Mouse (Mus musculus) liver, postnatal 0 days (tissue): ENCODE data around the gene Clybl. TPM values are rescaled to one million over a fixed set of nuclear protein-coding genes. Genes with fewer than 3 reads are reported as not detected.

Experiments used
- ATAC-seq: fragments of 200-750 bp; cut with Nextera tagmentation; 2 replicates; pipeline ENCODE4 v1.8.0; 2017; ENCODE audit warnings: mild to moderate bottlenecking, moderate library complexity
- DNase-seq: peaks from one replicate; pipeline ENCODE4 v3.0.0-alpha.2; 2016
- H3K27ac ChIP-seq: fragments of 300-500 bp; sonication (generic); 2 replicates; pipeline ENCODE4 v1.5.1; 2014; ENCODE audit warnings: antibody characterized with exemption, moderate library complexity, mild to moderate bottlenecking, low read depth
- H3K27me3 ChIP-seq: fragments of 300-500 bp; sonication (generic); 2 replicates; pipeline ENCODE4 v1.6.1; 2014; ENCODE audit warnings: low read length, control low read depth, mixed read lengths; ENCODE audit not compliant: insufficient read depth
- H3K36me3 ChIP-seq: fragments of 300-500 bp; sonication (generic); replicated peaks from 2 replicates; pipeline ENCODE4 v1.6.1; 2014; ENCODE audit warnings: mild to moderate bottlenecking, control low read depth, low read length, moderate library complexity, mixed read lengths; ENCODE audit not compliant: insufficient read depth
- H3K4me1 ChIP-seq: fragments of 300-500 bp; sonication (generic); 2 replicates; pipeline ENCODE4 v1.6.1; 2014; ENCODE audit warnings: antibody characterized with exemption, mild to moderate bottlenecking, control low read depth; ENCODE audit not compliant: insufficient read depth
- H3K4me2 ChIP-seq: fragments of 300-500 bp; sonication (generic); 2 replicates; pipeline ENCODE4 v1.6.1; 2014; ENCODE audit warnings: low read depth, mild to moderate bottlenecking, low read length, moderate library complexity, mixed read lengths
- H3K4me3 ChIP-seq: fragments of 300-500 bp; sonication (generic); 2 replicates; pipeline ENCODE4 v1.5.1; 2014; ENCODE audit warnings: low read depth, low read length
- H3K9ac ChIP-seq: fragments of 300-500 bp; sonication (generic); replicated peaks from 2 replicates; pipeline ENCODE4 v1.6.1; 2014; ENCODE audit warnings: mild to moderate bottlenecking, moderate library complexity
- H3K9me3 ChIP-seq: fragments of 300-500 bp; sonication (generic); 2 replicates; pipeline ENCODE4 v1.6.1; 2016; ENCODE audit warnings: mild to moderate bottlenecking, control low read depth, low read length, mixed read lengths
- CTCF ChIP-seq: sonication (generic); IDR thresholded peaks from 2 replicates; pipeline ENCODE4 v1.5.1; 2016; ENCODE audit warnings: antibody characterized with exemption, low read depth
- EP300 ChIP-seq: IDR thresholded peaks from 2 replicates; pipeline ENCODE4 v1.6.1; 2016; ENCODE audit warnings: antibody characterized with exemption, low read depth, mild to moderate bottlenecking
- WGBS: fragments of 180-500 bp; shearing (Covaris S2); extraction: QIAGEN DNeasy Blood & Tissue Kit; methylation state at CpG from one replicate; pipeline ENCODE4 v1.1.7; 2014; ENCODE audit not compliant: insufficient replicate concordance; 5-methylcytosine and 5-hydroxymethylcytosine counted together
- polyA plus RNA-seq: library from polyadenylated mRNA; unstranded; fragments of >200 nt; fragmentation: Nextera tagmentation; extraction: Ambion mirVana; gene quantifications from 2 replicates; pipeline ENCODE4 v1.2.1, GENCODE M21; 2015

The Clybl gene
- polyA plus RNA-seq, 1 experiment from 2014 or later = 36.0 TPM

DNA sequence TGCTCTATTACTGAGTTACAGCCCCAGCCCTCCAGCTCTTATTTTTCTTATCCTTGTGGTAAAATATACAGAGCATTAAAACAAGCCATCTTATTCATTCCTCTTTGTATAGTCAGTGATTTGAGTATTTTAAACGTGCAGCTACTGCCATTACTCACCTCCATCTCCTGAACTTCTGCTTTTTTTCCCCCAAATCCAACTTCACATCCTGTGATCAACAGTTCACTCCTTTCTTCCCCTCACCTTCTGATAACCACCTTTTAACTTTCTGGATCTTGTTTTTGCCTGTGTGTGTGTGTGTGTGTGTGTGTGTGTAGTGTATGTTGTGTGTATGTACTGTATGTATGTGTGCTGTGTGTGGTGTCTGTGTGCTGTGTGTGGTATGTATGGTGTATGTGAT, 122.3 kb downstream of the Clybl start:
- TF ChIP-seq CTCF = no peak
- TF ChIP-seq EP300 = no peak
- no peak overlapping the region for H3K27ac ChIP-seq
- no peaks in the 10 kb centered on the region for H3K27me3 ChIP-seq
- H3K36me3 ChIP-seq = no peaks in the 10 kb centered on the region
- no peaks in the 10 kb centered on the region for H3K4me1 ChIP-seq
- ATAC-seq = no peak
- no peak overlapping the region for H3K4me2 ChIP-seq
- no peak for DNase-seq
- no peaks in the 10 kb centered on the region for H3K9me3 ChIP-seq
- WGBS = 22% methylated on average over 1 of the region's 1 CpGs
- H3K4me3 ChIP-seq = no peak overlapping the region
- no peak overlapping the region for H3K9ac ChIP-seq

DNA sequence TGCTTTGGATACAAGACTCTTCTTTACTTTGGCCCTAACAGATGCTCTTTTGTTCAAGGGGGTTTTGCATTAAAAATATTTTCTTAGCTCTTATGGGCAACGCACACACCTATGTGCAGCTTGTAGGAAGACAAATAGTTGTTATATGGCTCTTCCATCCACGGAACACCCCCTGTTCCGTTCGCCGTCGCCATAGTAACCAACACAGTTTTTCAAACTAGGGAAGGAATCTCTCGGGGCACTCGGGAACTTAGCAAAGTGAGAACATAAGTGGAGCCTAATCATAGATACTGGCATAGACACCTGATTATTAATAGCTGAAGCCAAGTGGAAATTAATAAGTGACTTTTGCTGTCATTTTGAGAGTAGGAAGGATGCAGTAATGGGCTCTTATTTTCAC, 123.6 kb downstream of the Clybl start:
- ATAC-seq (no peak), DNase-seq (no peak)
- 77% methylated on average over 8 of the region's 8 CpGs for WGBS
- no peak for TF ChIP-seq EP300
- no peak for TF ChIP-seq CTCF
- no peak overlapping the region for H3K27ac ChIP-seq
- H3K27me3 ChIP-seq = no peaks in the 10 kb centered on the region
- H3K4me2 ChIP-seq = no peak overlapping the region
- no peaks in the 10 kb centered on the region for H3K9me3 ChIP-seq
- no peak overlapping the region for H3K4me3 ChIP-seq
- H3K4me1 ChIP-seq = no peaks in the 10 kb centered on the region
- no peaks in the 10 kb centered on the region for H3K36me3 ChIP-seq
- H3K9ac ChIP-seq = no peak overlapping the region

DNA sequence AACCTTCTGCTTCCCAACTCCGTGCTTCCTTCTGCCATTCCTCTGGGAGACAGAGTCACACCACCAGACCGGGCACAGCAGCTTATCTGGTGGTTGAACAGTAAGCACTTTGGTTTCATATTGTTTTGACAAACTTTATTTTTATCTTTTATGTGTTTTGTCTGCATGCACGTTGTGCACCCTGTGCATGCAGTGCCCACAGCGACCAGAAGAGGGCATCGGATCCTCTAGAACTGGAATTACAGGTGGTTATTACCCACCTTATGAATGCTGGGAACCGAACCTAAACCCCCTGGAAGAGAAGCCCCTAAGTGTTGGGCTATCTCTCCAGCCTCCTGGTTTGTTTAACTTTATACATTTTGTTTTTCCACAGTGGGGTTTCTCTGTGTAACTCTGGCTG, 130.9 kb downstream of the Clybl start:
- no peak overlapping the region for H3K4me2 ChIP-seq
- TF ChIP-seq CTCF (peak; percentile 12; the same call in 1 of the 2 replicates), EP300 (no peak)
- no peaks in the 10 kb centered on the region for H3K9me3 ChIP-seq
- ATAC-seq = no peak
- WGBS = 88% methylated on average over 6 of the region's 6 CpGs
- H3K9ac ChIP-seq = no peak overlapping the region
- H3K4me1 ChIP-seq = no peaks in the 10 kb centered on the region
- no peak overlapping the region for H3K27ac ChIP-seq
- H3K36me3 ChIP-seq = no peaks in the 10 kb centered on the region
- DNase-seq = no peak
- no peak overlapping the region for H3K4me3 ChIP-seq
- H3K27me3 ChIP-seq = no peaks in the 10 kb centered on the region

DNA sequence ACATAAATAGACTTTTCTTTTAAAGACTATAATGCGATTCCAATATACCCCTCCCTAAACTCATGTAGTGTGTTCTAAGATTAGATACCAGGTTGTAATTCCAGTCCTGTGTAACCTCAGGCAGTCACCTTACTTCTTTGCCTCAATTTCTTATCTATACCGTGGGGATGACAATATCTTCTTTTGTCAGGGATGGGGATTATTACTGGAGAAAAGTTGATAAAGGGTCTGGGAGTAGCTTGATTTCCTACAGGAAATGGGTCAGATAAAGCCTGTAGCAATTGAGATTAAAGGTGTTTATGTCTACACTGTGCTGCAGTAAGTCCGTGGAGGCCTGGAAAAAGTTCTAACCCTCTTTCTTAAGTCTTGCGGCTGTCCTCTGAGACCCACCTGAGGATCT, 131.8 kb downstream of the Clybl start:
- TF ChIP-seq CTCF = no peak
- TF ChIP-seq EP300 = no peak
- no peak for DNase-seq
- H3K27ac ChIP-seq = no peak overlapping the region
- no peak overlapping the region for H3K4me2 ChIP-seq
- H3K9me3 ChIP-seq = no peaks in the 10 kb centered on the region
- H3K36me3 ChIP-seq = no peaks in the 10 kb centered on the region
- no peaks in the 10 kb centered on the region for H3K27me3 ChIP-seq
- no peak for ATAC-seq
- no peak overlapping the region for H3K4me3 ChIP-seq
- no peaks in the 10 kb centered on the region for H3K4me1 ChIP-seq
- H3K9ac ChIP-seq = no peak overlapping the region
- 71% methylated on average over 4 of the region's 4 CpGs for WGBS

DNA sequence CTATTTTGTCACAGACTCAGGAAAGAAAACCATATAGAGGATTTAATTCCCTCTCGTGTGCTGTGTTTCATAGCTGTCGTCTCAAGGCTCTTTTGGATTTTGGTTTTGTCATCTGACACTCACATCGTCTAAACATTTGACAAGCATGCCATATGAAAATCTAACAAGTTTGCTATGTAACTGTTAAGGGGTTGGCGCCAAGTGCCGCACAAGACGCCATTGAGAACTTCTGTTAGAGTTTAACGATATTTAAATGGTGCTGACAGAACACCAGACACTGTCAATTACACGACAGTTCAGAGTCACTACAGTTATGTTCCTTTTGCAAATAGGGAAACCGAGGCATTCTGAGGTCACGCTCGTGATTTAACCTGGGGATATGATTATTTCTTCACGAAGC, 134.2 kb downstream of the Clybl start:
- DNase-seq (no peak), ATAC-seq (no peak)
- Histone ChIP-seq H3K9me3 (no peaks in the 10 kb centered on the region), H3K27me3 (no peaks in the 10 kb centered on the region), H3K9ac (no peak overlapping the region), H3K36me3 (no peaks in the 10 kb centered on the region), H3K4me3 (no peak overlapping the region), H3K4me2 (no peak overlapping the region), H3K4me1 (no peaks in the 10 kb centered on the region), H3K27ac (no peak overlapping the region)
- WGBS = 85% methylated on average over 12 of the region's 12 CpGs
- TF ChIP-seq CTCF = no peak
- no peak for TF ChIP-seq EP300

DNA sequence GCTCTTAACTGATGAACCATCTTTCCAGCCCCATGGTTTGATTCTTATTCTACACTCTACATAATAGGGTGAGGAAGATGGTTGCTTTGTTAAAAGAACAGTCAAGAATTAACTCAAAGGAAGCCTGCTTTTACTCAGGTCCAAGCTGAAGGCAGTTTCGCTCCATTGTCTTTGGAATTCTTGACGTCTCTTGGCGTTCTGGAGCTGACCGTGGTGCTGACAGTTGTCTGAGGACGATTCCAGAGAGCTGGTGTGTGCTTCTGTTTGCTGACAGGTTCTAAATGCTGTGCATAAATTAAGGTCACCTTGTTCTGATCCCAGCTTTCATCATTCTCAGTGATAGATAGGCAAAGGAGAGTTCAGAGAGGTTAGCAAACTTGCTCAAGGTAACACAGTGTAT, 140.6 kb downstream of the Clybl start:
- no peak for ATAC-seq
- Histone ChIP-seq H3K4me3 (no peak overlapping the region), H3K27ac (no peak overlapping the region), H3K36me3 (no peaks in the 10 kb centered on the region), H3K9me3 (no peaks in the 10 kb centered on the region), H3K4me1 (no peaks in the 10 kb centered on the region), H3K9ac (no peak overlapping the region), H3K27me3 (no peaks in the 10 kb centered on the region), H3K4me2 (no peak overlapping the region)
- TF ChIP-seq CTCF = no peak
- no peak for TF ChIP-seq EP300
- WGBS = 31% methylated on average over 5 of the region's 5 CpGs
- no peak for DNase-seq

DNA sequence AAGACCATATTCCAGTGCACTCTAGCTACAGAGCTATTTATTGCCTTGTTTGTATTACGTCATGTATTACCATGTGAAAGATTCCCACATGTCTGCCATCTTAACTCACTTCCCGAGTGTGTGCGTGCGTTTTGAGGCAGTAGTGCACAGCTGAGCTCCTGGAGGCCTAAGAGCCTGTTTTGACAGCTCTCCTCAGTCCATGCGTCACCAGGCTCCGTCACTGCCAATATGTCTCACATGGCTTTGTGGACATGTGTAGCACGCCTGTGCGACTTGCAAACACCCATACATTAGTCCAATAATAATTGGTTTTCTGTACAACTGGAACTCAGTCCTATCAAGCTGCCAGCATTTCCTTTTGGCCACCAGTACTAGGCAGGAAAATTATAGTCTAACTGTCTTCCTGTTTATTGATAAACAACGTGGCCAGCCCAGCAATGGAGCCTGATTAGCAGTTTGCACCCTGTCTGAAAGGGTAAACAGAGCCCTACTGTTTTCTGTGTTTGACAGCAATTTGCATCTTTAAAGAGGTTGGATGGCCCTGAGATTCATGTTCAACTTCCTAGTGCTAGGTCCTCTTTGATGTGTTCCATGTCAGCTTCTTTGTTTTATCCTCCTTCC, 142.4 kb downstream of the Clybl start:
- Histone ChIP-seq H3K9me3 (no peaks in the 10 kb centered on the region), H3K4me1 (no peaks in the 10 kb centered on the region), H3K4me2 (no peak overlapping the region), H3K4me3 (no peak overlapping the region), H3K27ac (no peak overlapping the region), H3K36me3 (no peaks in the 10 kb centered on the region), H3K27me3 (no peaks in the 10 kb centered on the region), H3K9ac (no peak overlapping the region)
- no peak for ATAC-seq
- 78% methylated on average over 9 of the region's 9 CpGs for WGBS
- no peak for TF ChIP-seq CTCF
- no peak for TF ChIP-seq EP300
- no peak for DNase-seq
